Mouse (Mus musculus): ENCODE data around the gene Wdr4. TPM values are rescaled to one million over a fixed set of nuclear protein-coding genes. Genes with fewer than 3 reads are reported as not detected.
"Not testable (repeated sequence)": the region's sequence is repeated elsewhere in the genome, so short reads cannot be mapped to it uniquely, and the experiment has no call there.

Gene Wdr4
- polyA plus RNA-seq, 1 experiment from 2014 or later, result 15.6 TPM

GRCm38 (mm10) chr17:31540101-31540500, 20.3 kb upstream of the Wdr4 start:
- Histone ChIP-seq H3K4me1 (replicated peaks; ENCODE audit: control insufficient read depth, insufficient read depth) (peaks cover 6% of the 10 kb centered on the region), H3K9me3 (ENCODE audit: control insufficient read depth, low read length) (no peaks in the 10 kb centered on the region), H3K4me3 (ENCODE audit: low read depth, low read length) (no peak overlapping the region), H3K36me3 (ENCODE audit: control insufficient read depth, insufficient read depth, low read length) (no peaks in the 10 kb centered on the region), H3K4me2 (replicated peaks; ENCODE audit: low read depth) (no peak overlapping the region), H3K27me3 (ENCODE audit: control insufficient read depth, insufficient read depth, low read length) (no peaks in the 10 kb centered on the region), H3K27ac (replicated peaks) (no peak overlapping the region), H3K9ac (ENCODE audit: low read length) (no peak overlapping the region)
- ATAC-seq (ENCODE audit: low FRiP score, low TSS enrichment) (no peak), DNase-seq (ENCODE audit: low spot score) (no peak)
- TF ChIP-seq EP300 (optimal IDR thresholded peaks at IDR 0.05) (no peak), CTCF (IDR thresholded peaks at IDR 0.05; ENCODE audit: low read depth) (no peak)
- 53% methylated on average over 3 of the region's 3 CpGs for WGBS

- peak; percentile 68; the same call in 1 of the 2 replicates for ATAC-seq (ENCODE audit: low FRiP score, low TSS enrichment)
Measured at GRCm38 (mm10) chr17:31535871-31536629, 16.3 kb upstream of the Wdr4 start.

GRCm38 (mm10) chr17:31535358-31535757, 15.6 kb upstream of the Wdr4 start:
- DNase-seq (ENCODE audit: low spot score) (no peak), ATAC-seq (ENCODE audit: low FRiP score, low TSS enrichment) (peak; percentile 45; the same call in 1 of the 2 replicates)
- TF ChIP-seq EP300 (optimal IDR thresholded peaks at IDR 0.05) (no peak), CTCF (IDR thresholded peaks at IDR 0.05; ENCODE audit: low read depth) (no peak)
- Histone ChIP-seq H3K27ac (replicated peaks) (peak overlapping the region; percentile 74), H3K4me2 (replicated peaks; ENCODE audit: low read depth) (no peak overlapping the region), H3K4me1 (replicated peaks; ENCODE audit: control insufficient read depth, insufficient read depth) (peaks cover 6% of the 10 kb centered on the region), H3K4me3 (ENCODE audit: low read depth, low read length) (no peak overlapping the region), H3K36me3 (ENCODE audit: control insufficient read depth, insufficient read depth, low read length) (peaks cover 6% of the 10 kb centered on the region), H3K27me3 (ENCODE audit: control insufficient read depth, insufficient read depth, low read length) (no peaks in the 10 kb centered on the region), H3K9me3 (ENCODE audit: control insufficient read depth, low read length) (no peaks in the 10 kb centered on the region), H3K9ac (ENCODE audit: low read length) (no peak overlapping the region)
- 52% methylated on average over 4 of the region's 4 CpGs for WGBS

More at GRCm38 (mm10) chr17:31535871-31536629, 16.3 kb upstream of the Wdr4 start:
- peak; percentile 25 for DNase-seq (ENCODE audit: low spot score)
- Histone ChIP-seq H3K4me1 (replicated peaks; ENCODE audit: control insufficient read depth, insufficient read depth) (peaks cover 6% of the 10 kb centered on the region), H3K27me3 (ENCODE audit: control insufficient read depth, insufficient read depth, low read length) (no peaks in the 10 kb centered on the region), H3K27ac (replicated peaks) (peak overlapping the region; percentile 74), H3K9me3 (ENCODE audit: control insufficient read depth, low read length) (no peaks in the 10 kb centered on the region), H3K4me2 (replicated peaks; ENCODE audit: low read depth) (0 out of 2 replicates have a peak overlapping the region, but pooled peaks have one; percentile 3), H3K36me3 (ENCODE audit: control insufficient read depth, insufficient read depth, low read length) (peaks cover 5% of the 10 kb centered on the region), H3K9ac (ENCODE audit: low read length) (no peak overlapping the region), H3K4me3 (ENCODE audit: low read depth, low read length) (no peak overlapping the region)
- TF ChIP-seq CTCF (IDR thresholded peaks at IDR 0.05; ENCODE audit: low read depth) (no peak), EP300 (optimal IDR thresholded peaks at IDR 0.05) (no peak)
- WGBS, result 19% methylated on average over 8 of the region's 8 CpGs

GRCm38 (mm10) chr17:31532331-31532730, 12.6 kb upstream of the Wdr4 start:
- not testable (repeated sequence) for H3K27me3 ChIP-seq (ENCODE audit: control insufficient read depth, insufficient read depth, low read length); H3K27ac ChIP-seq (replicated peaks); ATAC-seq (ENCODE audit: low FRiP score, low TSS enrichment); H3K4me2 ChIP-seq (replicated peaks; ENCODE audit: low read depth); H3K9me3 ChIP-seq (ENCODE audit: control insufficient read depth, low read length); H3K9ac ChIP-seq (ENCODE audit: low read length); DNase-seq (ENCODE audit: low spot score); H3K4me1 ChIP-seq (replicated peaks; ENCODE audit: control insufficient read depth, insufficient read depth); H3K4me3 ChIP-seq (ENCODE audit: low read depth, low read length)
- WGBS, result 90% methylated on average over 3 of the region's 4 CpGs
- peaks cover 13% of the 10 kb centered on the region for H3K36me3 ChIP-seq (ENCODE audit: control insufficient read depth, insufficient read depth, low read length)

GRCm38 (mm10) chr17:31531441-31532158, 11.8 kb upstream of the Wdr4 start:
- WGBS, result 76% methylated on average over 14 of the region's 14 CpGs
- no peak for TF ChIP-seq EP300 (optimal IDR thresholded peaks at IDR 0.05)
- TF ChIP-seq CTCF (IDR thresholded peaks at IDR 0.05; ENCODE audit: low read depth), result no peak
- Histone ChIP-seq H3K27ac (replicated peaks) (no peak overlapping the region; the same call in 1 of the 2 replicates), H3K4me3 (ENCODE audit: low read depth, low read length) (no peak overlapping the region), H3K27me3 (ENCODE audit: control insufficient read depth, insufficient read depth, low read length) (no peaks in the 10 kb centered on the region), H3K4me1 (replicated peaks; ENCODE audit: control insufficient read depth, insufficient read depth) (peaks cover 6% of the 10 kb centered on the region), H3K9ac (ENCODE audit: low read length) (no peak overlapping the region), H3K4me2 (replicated peaks; ENCODE audit: low read depth) (no peak overlapping the region), H3K36me3 (ENCODE audit: control insufficient read depth, insufficient read depth, low read length) (peaks cover 16% of the 10 kb centered on the region), H3K9me3 (ENCODE audit: control insufficient read depth, low read length) (no peaks in the 10 kb centered on the region)
- no peak for DNase-seq (ENCODE audit: low spot score)
- ATAC-seq (ENCODE audit: low FRiP score, low TSS enrichment), result no peak

- Histone ChIP-seq H3K36me3 (ENCODE audit: control insufficient read depth, insufficient read depth, low read length) (peaks cover 16% of the 10 kb centered on the region), H3K4me3 (ENCODE audit: low read depth, low read length) (no peak overlapping the region), H3K9me3 (ENCODE audit: control insufficient read depth, low read length) (no peaks in the 10 kb centered on the region), H3K27me3 (ENCODE audit: control insufficient read depth, insufficient read depth, low read length) (no peaks in the 10 kb centered on the region), H3K4me2 (replicated peaks; ENCODE audit: low read depth) (no peak overlapping the region), H3K9ac (ENCODE audit: low read length) (no peak overlapping the region), H3K4me1 (replicated peaks; ENCODE audit: control insufficient read depth, insufficient read depth) (no peaks in the 10 kb centered on the region), H3K27ac (replicated peaks) (no peak overlapping the region)
- no peak for TF ChIP-seq EP300 (optimal IDR thresholded peaks at IDR 0.05)
- TF ChIP-seq CTCF (IDR thresholded peaks at IDR 0.05; ENCODE audit: low read depth), result peak; percentile 76
- WGBS, result 32% methylated on average over 15 of the region's 15 CpGs
- peak; percentile 69 for ATAC-seq (ENCODE audit: low FRiP score, low TSS enrichment)
- peak; percentile 84 for DNase-seq (ENCODE audit: low spot score)
Measured at GRCm38 (mm10) chr17:31529314-31529713, 9.5 kb upstream of the Wdr4 start.
